Mouse (Mus musculus) right cerebral cortex, postnatal 25 days (tissue): ENCODE data around the gene Smpd4.
"Not testable (repeated sequence)": the region's sequence is repeated elsewhere in the genome, so short reads cannot be mapped to it uniquely, and the experiment has no call there.

Source experiments
- DNase-seq: peaks from one replicate; pipeline ENCODE4 v3.0.0; 2022

Gene Smpd4

GRCm38 (mm10) chr16:17619198-17620105, at the start of gene Smpd4:
TSS of gene Smpd4 (plus strand) at chr16:17619354.
- DNase-seq, result peak; percentile 85

- peak; percentile 82 for DNase-seq
Measured at GRCm38 (mm10) chr16:17575870-17576824, 43.0 kb upstream of the Smpd4 start.

- DNase-seq, result no peak
Measured at GRCm38 (mm10) chr16:17576825-17577215, 42.3 kb upstream of the Smpd4 start.

- DNase-seq, result no peak
Measured at GRCm38 (mm10) chr16:17583064-17583463, 36.1 kb upstream of the Smpd4 start, which contains the start of gene Slc7a4. TSS of gene Slc7a4 (minus strand) at chr16:17583214.

- no peak for DNase-seq
Measured at GRCm38 (mm10) chr16:17584555-17584954, 34.6 kb upstream of the Smpd4 start.

GRCm38 (mm10) chr16:17590731-17591130, 28.4 kb upstream of the Smpd4 start:
- DNase-seq, result no peak

GRCm38 (mm10) chr16:17600944-17601562, 18.1 kb upstream of the Smpd4 start:
- DNase-seq, result no peak

- no peak for DNase-seq
Measured at GRCm38 (mm10) chr16:17604941-17605340, 14.2 kb upstream of the Smpd4 start.

- DNase-seq, result no peak
Measured at GRCm38 (mm10) chr16:17605684-17606083, 13.5 kb upstream of the Smpd4 start.

GRCm38 (mm10) chr16:17611383-17611782, 7.8 kb upstream of the Smpd4 start:
- DNase-seq, result peak; percentile 48

GRCm38 (mm10) chr16:17614740-17615139, 4.4 kb upstream of the Smpd4 start:
- DNase-seq, result not testable (repeated sequence)

GRCm38 (mm10) chr16:17616212-17616611, 2.9 kb upstream of the Smpd4 start:
- DNase-seq, result no peak

- DNase-seq, result peak; percentile 47
Measured at GRCm38 (mm10) chr16:17617922-17618565, 1.1 kb upstream of the Smpd4 start.

- DNase-seq, result no peak
Measured at GRCm38 (mm10) chr16:17621936-17622335, 2.8 kb downstream of the Smpd4 start.

GRCm38 (mm10) chr16:17625488-17626268, 6.5 kb downstream of the Smpd4 start:
- no peak for DNase-seq

- no peak for DNase-seq
Measured at GRCm38 (mm10) chr16:17626269-17626555, 7.1 kb downstream of the Smpd4 start.

- no peak for DNase-seq
Measured at GRCm38 (mm10) chr16:17632580-17632979, 13.4 kb downstream of the Smpd4 start.

GRCm38 (mm10) chr16:17633481-17634181, 14.5 kb downstream of the Smpd4 start:
- DNase-seq, result no peak

- DNase-seq, result no peak
Measured at GRCm38 (mm10) chr16:17636904-17637303, 17.8 kb downstream of the Smpd4 start.

- DNase-seq, result no peak
Measured at GRCm38 (mm10) chr16:17637610-17638009, 18.5 kb downstream of the Smpd4 start.

- no peak for DNase-seq
Measured at GRCm38 (mm10) chr16:17638036-17638628, 19.0 kb downstream of the Smpd4 start.
